Mouse (Mus musculus): ENCODE data around the gene Tcf7l1. TPM values are rescaled to one million over a fixed set of nuclear protein-coding genes. Genes with fewer than 3 reads are reported as not detected.
"Not testable (repeated sequence)": the region's sequence is repeated elsewhere in the genome, so short reads cannot be mapped to it uniquely, and the experiment has no call there.

The Tcf7l1 gene
- 5.7 and 5.8 TPM in 2 replicates for polyA plus RNA-seq (2015; fragmentation: Nextera tagmentation; extraction: Ambion mirVana)

- H3K4me1 ChIP-seq (ENCODE audit: insufficient read depth), result peaks cover 4% of the 10 kb centered on the region
- no peaks in the 10 kb centered on the region for H3K36me3 ChIP-seq (replicated peaks; ENCODE audit: insufficient read depth, low read length)
- H3K27me3 ChIP-seq (ENCODE audit: insufficient read depth, low read length), result peaks cover 17% of the 10 kb centered on the region
- H3K9ac ChIP-seq (replicated peaks), result peak within 1 kb of the TSS; percentile 63
- no peaks in the 10 kb centered on the region for H3K9me3 ChIP-seq (ENCODE audit: low read length)
- ATAC-seq, result peak; percentile 89
- under 1% methylated on average over 42 of the region's 80 CpGs for WGBS (ENCODE audit: insufficient replicate concordance)
- peak within 1 kb of the TSS; percentile 52 for H3K4me3 ChIP-seq (ENCODE audit: low read depth, low read length)
- peak within 1 kb of the TSS; percentile 86 for H3K27ac ChIP-seq (ENCODE audit: low read depth)
- TF ChIP-seq CTCF (IDR thresholded peaks at IDR 0.05; ENCODE audit: low read depth) (peak; percentile 94), EP300 (IDR thresholded peaks at IDR 0.05; ENCODE audit: low read depth) (no peak)
- H3K4me2 ChIP-seq (ENCODE audit: low read depth, low read length), result peak within 1 kb of the TSS; percentile 83
- DNase-seq, result peak; percentile 89
Observed at GRCm38 (mm10) chr6:72788892-72789699, at the start of gene Tcf7l1. Tcf7l1 (minus strand) TSS chr6:72789254.

GRCm38 (mm10) chr6:72837756-72838155 is 48.7 kb upstream of the Tcf7l1 start:
- TF ChIP-seq CTCF (IDR thresholded peaks at IDR 0.05; ENCODE audit: low read depth) (no peak), EP300 (IDR thresholded peaks at IDR 0.05; ENCODE audit: low read depth) (no peak)
- WGBS (ENCODE audit: insufficient replicate concordance), result 84% methylated on average over 4 of the region's 4 CpGs
- no peak overlapping the region for H3K4me3 ChIP-seq (ENCODE audit: low read depth, low read length)
- H3K27ac ChIP-seq (ENCODE audit: low read depth), result no peak overlapping the region
- no peaks in the 10 kb centered on the region for H3K27me3 ChIP-seq (ENCODE audit: insufficient read depth, low read length)
- ATAC-seq (no peak), DNase-seq (no peak)
- peaks cover 23% of the 10 kb centered on the region for H3K36me3 ChIP-seq (replicated peaks; ENCODE audit: insufficient read depth, low read length)
- no peaks in the 10 kb centered on the region for H3K9me3 ChIP-seq (ENCODE audit: low read length)
- H3K9ac ChIP-seq (replicated peaks), result no peak overlapping the region
- H3K4me2 ChIP-seq (ENCODE audit: low read depth, low read length), result no peak overlapping the region
- no peaks in the 10 kb centered on the region for H3K4me1 ChIP-seq (ENCODE audit: insufficient read depth)

GRCm38 (mm10) chr6:72834518-72834917 is 45.5 kb upstream of the Tcf7l1 start:
- Histone ChIP-seq H3K4me1 (ENCODE audit: insufficient read depth) (no peaks in the 10 kb centered on the region), H3K4me3 (ENCODE audit: low read depth, low read length) (no peak overlapping the region), H3K27me3 (ENCODE audit: insufficient read depth, low read length) (no peaks in the 10 kb centered on the region), H3K9ac (replicated peaks) (no peak overlapping the region), H3K9me3 (ENCODE audit: low read length) (no peaks in the 10 kb centered on the region), H3K27ac (ENCODE audit: low read depth) (no peak overlapping the region), H3K36me3 (replicated peaks; ENCODE audit: insufficient read depth, low read length) (no peaks in the 10 kb centered on the region), H3K4me2 (ENCODE audit: low read depth, low read length) (no peak overlapping the region)
- DNase-seq (no peak), ATAC-seq (no peak)
- WGBS (ENCODE audit: insufficient replicate concordance), result 62% methylated on average over 4 of the region's 4 CpGs
- TF ChIP-seq EP300 (IDR thresholded peaks at IDR 0.05; ENCODE audit: low read depth), result no peak
- TF ChIP-seq CTCF (IDR thresholded peaks at IDR 0.05; ENCODE audit: low read depth), result no peak

- Histone ChIP-seq H3K9me3 (ENCODE audit: low read length) (no peaks in the 10 kb centered on the region), H3K9ac (replicated peaks) (no peak overlapping the region), H3K4me2 (ENCODE audit: low read depth, low read length) (no peak overlapping the region), H3K4me1 (ENCODE audit: insufficient read depth) (no peaks in the 10 kb centered on the region), H3K27me3 (ENCODE audit: insufficient read depth, low read length) (no peaks in the 10 kb centered on the region), H3K36me3 (replicated peaks; ENCODE audit: insufficient read depth, low read length) (no peaks in the 10 kb centered on the region), H3K4me3 (ENCODE audit: low read depth, low read length) (no peak overlapping the region), H3K27ac (ENCODE audit: low read depth) (no peak overlapping the region)
- 50% methylated on average over 3 of the region's 3 CpGs for WGBS (ENCODE audit: insufficient replicate concordance)
- no peak for ATAC-seq
- TF ChIP-seq CTCF (IDR thresholded peaks at IDR 0.05; ENCODE audit: low read depth) (no peak), EP300 (IDR thresholded peaks at IDR 0.05; ENCODE audit: low read depth) (no peak)
- no peak for DNase-seq
Observed at GRCm38 (mm10) chr6:72831858-72832257, 42.8 kb upstream of the Tcf7l1 start.

GRCm38 (mm10) chr6:72831276-72831675 is 42.2 kb upstream of the Tcf7l1 start:
- Histone ChIP-seq H3K4me2 (ENCODE audit: low read depth, low read length) (no peak overlapping the region), H3K36me3 (replicated peaks; ENCODE audit: insufficient read depth, low read length) (no peaks in the 10 kb centered on the region), H3K27me3 (ENCODE audit: insufficient read depth, low read length) (0 out of 2 replicates have a peak, but pooled peaks cover under 1% of the 10 kb centered on the region), H3K9ac (replicated peaks) (no peak overlapping the region), H3K4me1 (ENCODE audit: insufficient read depth) (no peaks in the 10 kb centered on the region), H3K27ac (ENCODE audit: low read depth) (no peak overlapping the region), H3K4me3 (ENCODE audit: low read depth, low read length) (no peak overlapping the region), H3K9me3 (ENCODE audit: low read length) (no peaks in the 10 kb centered on the region)
- 34% methylated on average over 3 of the region's 3 CpGs for WGBS (ENCODE audit: insufficient replicate concordance)
- ATAC-seq (no peak), DNase-seq (peak; percentile 70)
- TF ChIP-seq CTCF (IDR thresholded peaks at IDR 0.05; ENCODE audit: low read depth) (peak; percentile 79), EP300 (IDR thresholded peaks at IDR 0.05; ENCODE audit: low read depth) (no peak)

- H3K27ac ChIP-seq (ENCODE audit: low read depth), result no peak overlapping the region
- H3K9ac ChIP-seq (replicated peaks), result no peak overlapping the region
- ATAC-seq, result no peak
- no peaks in the 10 kb centered on the region for H3K9me3 ChIP-seq (ENCODE audit: low read length)
- no peaks in the 10 kb centered on the region; the same call in 1 of the 2 replicates for H3K4me1 ChIP-seq (ENCODE audit: insufficient read depth)
- TF ChIP-seq EP300 (IDR thresholded peaks at IDR 0.05; ENCODE audit: low read depth) (no peak), CTCF (IDR thresholded peaks at IDR 0.05; ENCODE audit: low read depth) (peak; percentile 64)
- no peaks in the 10 kb centered on the region for H3K36me3 ChIP-seq (replicated peaks; ENCODE audit: insufficient read depth, low read length)
- H3K27me3 ChIP-seq (ENCODE audit: insufficient read depth, low read length), result 0 out of 2 replicates have a peak, but pooled peaks cover 3% of the 10 kb centered on the region
- no peak overlapping the region for H3K4me3 ChIP-seq (ENCODE audit: low read depth, low read length)
- peak; percentile 36 for DNase-seq
- H3K4me2 ChIP-seq (ENCODE audit: low read depth, low read length), result no peak overlapping the region
- WGBS (ENCODE audit: insufficient replicate concordance), result 79% methylated on average over 3 of the region's 3 CpGs
Observed at GRCm38 (mm10) chr6:72828857-72829256, 39.8 kb upstream of the Tcf7l1 start.

GRCm38 (mm10) chr6:72828037-72828436 is 39.0 kb upstream of the Tcf7l1 start:
- DNase-seq; H3K4me3 ChIP-seq (ENCODE audit: low read depth, low read length); H3K9ac ChIP-seq (replicated peaks); H3K9me3 ChIP-seq (ENCODE audit: low read length); H3K4me1 ChIP-seq (ENCODE audit: insufficient read depth); H3K4me2 ChIP-seq (ENCODE audit: low read depth, low read length); H3K27ac ChIP-seq (ENCODE audit: low read depth); H3K27me3 ChIP-seq (ENCODE audit: insufficient read depth, low read length); H3K36me3 ChIP-seq (replicated peaks; ENCODE audit: insufficient read depth, low read length); ATAC-seq: not testable (repeated sequence)
- WGBS (ENCODE audit: insufficient replicate concordance), result 13% methylated on average over 7 of the region's 9 CpGs
